Mouse (Mus musculus) megakaryocyte progenitor cell, adult 5-6 weeks (primary cell): ENCODE measurements around the gene Hils1. TPM values are rescaled to one million over a fixed set of nuclear protein-coding genes. Genes with fewer than 3 reads are reported as not detected.
"Not testable (repeated sequence)": the region's sequence is repeated elsewhere in the genome, so short reads cannot be mapped to it uniquely, and the experiment has no call there.

Experiments
- ATAC-seq: replicated peaks from 2 replicates; pipeline ENCODE4 v1.8.0; 2016; ENCODE audit warnings: mild to moderate bottlenecking, moderate TSS enrichment, inconsistent platforms; ENCODE audit not compliant: poor library complexity
- total RNA-seq, 2 experiments: library from RNA; stranded (forward) in 1 of 2; stranded (reverse) in 1 of 2; fragments of 157-497, 149-512 nt in 1 of 2; fragments of 200-1000 nt in 1 of 2; gene quantifications; 2 replicates each; pipeline versions ENCODE4 v1.2.3 to v1.2.4; 2015 to 2017

Hils1 gene
- total RNA-seq, 2 experiments from 2014 or later = not detected

DNA sequence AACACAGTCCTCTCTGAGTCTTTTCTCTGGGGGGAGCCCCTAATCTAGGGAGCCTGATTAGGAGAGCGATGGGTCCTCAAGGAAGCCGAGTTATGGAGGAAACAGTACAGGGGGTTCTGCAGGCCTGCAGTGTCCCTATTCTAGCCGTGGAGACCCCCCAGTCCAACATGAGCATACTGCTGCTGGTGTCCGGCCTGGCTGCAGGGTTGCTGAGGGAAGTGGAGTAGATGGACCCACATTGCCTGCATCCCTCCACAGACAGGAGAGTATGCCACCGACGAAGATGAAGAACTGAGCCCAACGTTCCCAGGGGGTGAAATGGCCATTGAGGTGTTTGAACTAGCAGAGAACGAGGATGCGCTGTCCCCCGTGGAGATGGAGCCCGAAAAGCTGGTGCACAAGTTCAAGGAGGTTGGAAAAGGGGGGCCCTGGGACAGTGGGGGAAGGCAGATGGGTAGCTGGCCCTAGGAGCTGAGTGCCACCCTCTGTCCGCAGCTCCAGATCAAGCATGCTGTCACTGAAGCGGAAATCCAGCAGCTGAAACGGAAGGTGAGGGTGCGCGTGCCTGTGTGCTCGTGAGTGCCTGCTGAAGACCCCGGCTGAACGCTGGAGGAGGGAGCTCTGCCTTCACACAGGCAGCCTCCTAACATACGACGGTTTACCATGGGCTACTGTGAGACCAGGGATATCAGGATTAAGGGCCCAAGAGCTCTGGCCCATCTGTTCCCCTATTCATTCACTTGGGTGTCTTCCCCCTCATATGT is 34.4 kb downstream of the Hils1 start:
- ATAC-seq = no peak

DNA sequence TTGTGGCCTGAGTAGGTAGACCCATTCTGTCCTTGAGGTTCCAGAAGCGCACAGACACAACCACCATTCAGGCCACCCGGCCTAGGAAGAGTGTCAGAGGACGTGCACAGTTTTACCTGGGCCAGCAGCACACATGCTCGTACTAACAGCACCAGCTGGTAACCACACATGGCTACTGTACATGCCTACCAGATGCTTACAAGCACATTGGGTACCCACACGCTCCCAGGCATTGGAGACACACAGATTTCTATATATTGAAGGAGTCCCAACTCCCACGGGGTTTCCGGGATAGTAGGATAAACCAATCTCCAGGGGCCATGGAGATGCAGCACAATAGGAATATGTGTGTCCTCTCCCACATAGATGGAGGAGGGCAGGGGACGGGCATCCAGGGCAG is 35.3 kb downstream of the Hils1 start:
- ATAC-seq = no peak

DNA sequence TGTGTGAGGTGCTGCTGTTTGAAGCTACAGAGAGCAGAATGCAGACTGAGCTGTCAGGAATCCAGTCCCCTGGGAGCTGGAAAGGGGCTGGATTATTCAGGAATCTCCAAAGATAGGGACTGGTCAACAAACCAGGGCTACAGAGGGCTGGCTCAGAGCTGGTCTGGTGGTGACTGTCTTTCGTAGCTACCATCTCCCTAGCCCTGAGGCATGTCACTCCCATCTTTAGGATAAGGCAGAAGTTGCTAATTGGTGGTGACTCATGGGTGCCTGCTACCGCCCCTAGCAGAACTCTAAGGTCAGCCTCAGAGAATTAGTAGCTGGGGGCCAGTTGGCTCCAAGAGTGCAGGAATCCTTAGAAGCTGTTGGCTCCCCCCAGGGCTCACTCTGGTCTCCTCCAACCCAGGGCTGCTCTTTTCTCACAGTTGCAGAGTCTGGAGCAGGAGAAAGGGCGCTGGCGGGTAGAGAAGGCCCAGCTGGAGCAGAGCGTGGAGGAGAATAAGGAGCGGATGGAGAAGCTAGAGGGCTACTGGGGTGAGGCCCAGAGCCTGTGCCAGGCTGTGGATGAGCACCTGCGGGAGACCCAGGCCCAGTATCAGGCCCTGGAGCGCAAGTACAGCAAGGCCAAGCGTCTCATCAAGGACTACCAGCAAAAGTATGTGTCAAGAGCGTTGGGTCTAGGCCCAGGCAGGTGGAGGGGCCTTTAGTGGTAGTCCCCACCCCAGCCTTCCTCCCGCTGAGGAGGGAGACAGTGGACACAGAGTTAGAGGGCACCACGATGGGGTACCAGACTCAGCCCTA is 36.9 kb downstream of the Hils1 start:
- ATAC-seq = no peak

GRCm38 (mm10) chr11:95004937-95005198 is 37.5 kb downstream of the Hils1 start:
- ATAC-seq = no peak

DNA sequence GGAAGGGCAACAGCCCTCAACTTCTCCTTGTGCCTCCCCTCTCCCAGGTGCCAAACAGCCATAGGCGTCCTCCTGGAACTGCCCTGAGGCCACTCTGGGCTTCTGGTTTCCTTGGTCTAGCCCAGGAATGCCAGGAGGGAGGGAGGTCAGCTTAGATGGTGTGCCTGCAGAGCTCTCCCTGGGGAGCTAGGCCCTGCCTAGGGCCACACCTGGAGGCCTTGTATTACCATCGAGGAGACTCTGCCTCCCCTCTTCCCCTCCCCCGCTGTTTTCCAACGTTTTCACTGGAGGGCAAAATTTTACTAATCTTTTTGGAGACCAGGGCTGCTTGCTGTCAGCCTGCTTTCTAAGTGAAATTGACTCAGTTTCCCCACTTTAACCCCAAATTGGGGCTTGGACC is 38.6 kb downstream of the Hils1 start:
- no peak for ATAC-seq

DNA sequence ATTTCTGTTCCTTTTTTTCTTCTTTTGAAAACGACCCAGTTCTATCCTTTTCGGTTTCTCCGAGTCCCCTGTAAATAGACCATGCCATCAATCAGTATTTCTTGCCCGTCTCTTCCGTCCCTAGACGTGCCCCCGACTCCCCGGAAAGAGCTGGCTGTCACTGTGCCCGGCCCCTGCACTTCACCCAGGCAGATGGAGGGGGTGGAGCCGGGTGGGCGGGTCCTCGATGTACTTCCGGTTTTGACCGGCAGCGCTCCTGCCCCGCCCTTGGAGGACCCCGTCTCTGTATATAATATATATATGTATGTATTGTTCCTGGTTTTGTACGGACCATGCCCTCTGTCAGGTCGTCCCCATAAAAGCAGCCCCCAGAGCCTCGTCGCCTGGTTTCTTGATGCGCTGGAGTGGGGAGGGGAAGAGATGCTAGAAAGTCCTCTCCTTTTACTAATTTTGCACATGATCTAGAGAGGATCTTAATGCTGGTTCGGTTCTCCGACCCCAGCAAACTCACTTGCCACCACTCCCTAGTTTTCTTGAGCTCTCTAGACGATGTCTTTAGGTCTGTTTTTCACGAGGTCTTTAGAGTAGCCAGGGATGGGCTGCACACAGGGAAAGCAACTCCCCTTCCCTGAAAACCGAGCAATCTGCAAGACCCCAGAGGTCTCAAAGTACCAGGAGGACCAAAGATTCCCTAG is 39.3 kb downstream of the Hils1 start:
- peak; percentile 47 for ATAC-seq

DNA sequence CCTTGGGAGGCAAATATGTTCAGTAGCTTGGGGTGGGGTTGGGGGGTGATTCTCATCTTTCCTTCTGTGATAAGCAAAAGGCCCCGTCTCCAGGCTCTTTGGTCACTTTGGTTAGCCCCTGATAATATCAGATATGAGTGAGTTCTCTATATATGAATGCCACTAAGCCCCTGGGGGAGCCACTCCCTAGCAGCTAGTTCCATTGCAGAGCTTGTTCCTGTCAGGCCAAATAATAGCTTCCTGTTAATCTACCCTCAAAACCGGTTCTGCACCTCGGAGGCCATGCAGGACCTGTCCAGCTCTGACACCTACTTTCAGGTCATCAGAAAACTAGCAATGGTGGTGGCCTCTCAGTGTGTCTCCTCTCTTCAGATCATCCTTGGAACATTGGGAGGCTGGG is 40.0 kb downstream of the Hils1 start:
- ATAC-seq = no peak

GRCm38 (mm10) chr11:95008661-95009628 is 41.6 kb downstream of the Hils1 start:
- no peak for ATAC-seq

DNA sequence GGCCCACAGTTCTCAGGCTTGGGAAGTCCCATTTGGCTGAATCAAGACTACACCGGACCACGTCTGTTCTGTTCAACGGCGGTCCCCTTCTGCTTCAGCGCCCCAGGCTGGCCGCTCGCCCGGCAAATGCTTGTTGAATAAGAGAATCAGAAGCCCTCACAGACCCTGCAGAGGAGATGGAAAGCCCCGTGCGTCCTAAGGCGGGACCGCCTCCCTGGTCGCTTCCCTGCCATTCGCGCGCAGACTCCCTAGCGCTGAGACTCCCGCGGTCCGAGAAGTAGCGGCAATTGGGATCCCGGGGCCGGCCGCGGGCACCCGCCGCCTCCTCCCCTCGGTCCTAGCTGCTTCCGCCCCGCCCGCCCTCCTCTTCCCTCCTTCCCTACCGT is 42.2 kb downstream of the Hils1 start, which contains the start of gene Samd14:
Samd14 (plus strand) TSS at position 251 of the 386 bp plus-strand sequence.
- ATAC-seq = peak; percentile 27

DNA sequence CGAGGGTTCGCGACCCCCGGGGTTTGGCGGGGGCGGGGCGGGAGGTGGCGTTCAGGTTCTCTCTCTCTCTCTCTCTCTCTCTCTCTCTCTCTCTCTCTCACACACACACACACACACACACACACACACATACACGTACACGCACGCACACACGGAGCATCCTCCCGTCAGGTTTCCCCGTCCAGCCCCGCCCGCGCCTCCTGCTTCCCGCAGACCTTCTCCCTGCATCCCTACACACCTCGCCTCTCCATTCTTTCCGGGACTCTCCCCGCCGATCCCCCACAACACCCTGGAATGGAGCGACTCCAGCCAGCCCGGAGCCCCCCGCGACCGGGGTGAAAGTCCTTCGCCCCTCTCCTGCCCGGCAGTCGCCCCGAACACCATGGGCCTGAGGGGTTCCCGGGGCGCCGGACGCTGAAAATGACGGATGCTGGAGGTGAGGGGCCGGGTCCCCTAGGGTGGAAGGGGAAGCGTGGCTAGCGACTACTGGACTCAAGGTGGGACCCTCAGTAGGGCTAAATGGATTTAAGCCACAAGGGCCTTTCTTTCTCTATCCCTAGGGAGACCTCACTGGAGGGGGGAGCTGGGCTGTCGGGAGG is 42.8 kb downstream of the Hils1 start:
- ATAC-seq = no peak

DNA sequence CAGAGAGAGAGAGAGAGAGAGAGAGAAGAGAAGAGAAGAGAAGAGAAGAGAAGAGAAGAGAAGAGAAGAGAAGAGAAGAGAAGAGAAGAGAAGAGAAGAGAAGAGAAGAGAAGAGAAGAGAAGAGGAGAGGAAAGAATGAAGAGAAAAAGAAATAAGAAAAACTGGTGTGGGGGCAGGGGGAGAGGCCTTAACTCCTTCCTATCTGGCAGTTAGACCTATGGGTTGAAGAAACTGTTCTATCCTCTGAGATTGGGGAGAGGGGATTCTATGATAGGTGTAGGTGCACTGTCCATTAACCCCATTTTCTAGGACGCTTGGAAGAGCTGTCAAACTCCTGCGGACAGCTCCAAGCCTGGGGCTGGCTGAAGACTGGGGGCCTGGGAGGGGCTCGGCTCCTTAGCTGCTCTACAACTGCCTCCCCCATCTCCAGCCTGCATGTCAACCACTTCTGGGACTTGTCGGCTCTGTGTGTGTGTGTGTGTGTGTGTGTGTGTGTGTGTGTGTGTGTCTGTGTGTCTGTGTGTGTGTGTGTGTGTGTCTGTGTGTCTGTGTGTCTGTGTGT is 43.5 kb downstream of the Hils1 start:
- not testable (repeated sequence) for ATAC-seq

DNA sequence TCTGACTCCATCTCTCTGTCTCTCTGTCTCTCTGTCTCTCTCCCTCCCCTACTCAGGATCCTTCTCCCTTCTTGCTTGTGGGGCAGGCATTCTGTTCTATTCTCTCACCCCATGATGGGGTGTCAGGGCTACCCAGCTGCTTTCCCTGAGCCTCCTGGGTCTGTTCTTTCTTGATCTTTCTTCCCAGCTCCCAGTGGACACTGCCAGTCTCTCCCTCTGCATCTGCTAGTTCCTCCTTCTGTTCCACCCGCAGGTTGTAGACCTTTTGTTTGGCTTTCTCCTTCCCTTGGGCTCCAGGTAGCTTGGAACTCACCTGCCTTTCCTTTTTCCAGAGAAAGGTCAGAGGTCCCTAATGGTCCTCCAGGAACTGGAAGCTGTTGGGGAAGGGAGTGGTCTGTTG is 44.0 kb downstream of the Hils1 start:
- ATAC-seq = no peak

DNA sequence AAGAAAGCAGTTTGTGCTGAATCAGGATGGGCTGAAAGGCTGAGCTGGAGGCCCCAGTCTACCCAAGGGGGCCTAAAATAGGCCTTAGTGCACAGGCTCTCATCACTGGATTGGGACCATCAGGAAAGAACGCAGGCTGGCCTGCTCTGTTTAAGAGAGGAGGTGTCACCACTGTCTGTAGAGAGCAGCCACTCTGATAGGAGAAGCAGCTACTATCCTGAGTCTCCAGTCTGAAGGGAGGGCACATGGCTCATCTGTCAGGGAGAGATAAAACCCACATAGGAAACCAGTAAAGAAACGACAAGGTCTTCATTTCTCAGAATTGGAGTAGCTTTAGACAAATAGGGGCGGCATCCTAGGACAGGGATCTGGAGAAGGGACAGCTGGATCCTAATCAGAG is 44.7 kb downstream of the Hils1 start:
- peak; percentile 83 for ATAC-seq

GRCm38 (mm10) chr11:95012487-95012886 is 45.1 kb downstream of the Hils1 start:
- no peak for ATAC-seq

- ATAC-seq = no peak
These were observed 48.1 kb downstream of the Hils1 start for GRCm38 (mm10) chr11:95015484-95015883.

Other genes with a start within 250 kb of the Hils1 start
- gene Cdc34b, start 225.8 kb upstream of the Hils1 start, total RNA-seq (2015) = not detected in 2 replicates
- not detected in 2 replicates for gene Cdc34b, start 225.8 kb upstream of the Hils1 start, total RNA-seq (2017)
- gene Tmem92, start 184.9 kb upstream of the Hils1 start, total RNA-seq (2015) = not detected in 2 replicates
- not detected in 2 replicates for gene Tmem92, start 184.9 kb upstream of the Hils1 start, total RNA-seq (2017)
- not detected in 2 replicates for gene Col1a1, start 31.4 kb upstream of the Hils1 start, total RNA-seq (2015)
- gene Col1a1, start 31.4 kb upstream of the Hils1 start, total RNA-seq (2017) = 0.07 TPM in 1 of 2 replicates, not detected in the other
- gene Sgca, start 8.7 kb downstream of the Hils1 start, total RNA-seq (2015) = not detected in 2 replicates
- gene Sgca, start 8.7 kb downstream of the Hils1 start, total RNA-seq (2017) = not detected in 2 replicates
- 43.9 and 46.6 TPM in 2 replicates for gene Ppp1r9b, start 23.4 kb downstream of the Hils1 start, total RNA-seq (2015)
- 81.9 and 107 TPM in 2 replicates for gene Ppp1r9b, start 23.4 kb downstream of the Hils1 start, total RNA-seq (2017)
- gene Samd14, start 42.3 kb downstream of the Hils1 start, total RNA-seq (2015) = 2.3 and 6.1 TPM in 2 replicates
- gene Samd14, start 42.3 kb downstream of the Hils1 start, total RNA-seq (2017) = 0.92 and 2.6 TPM in 2 replicates
- 4.2 and 4.8 TPM in 2 replicates for gene Pdk2, start 73.8 kb downstream of the Hils1 start, total RNA-seq (2015)
- gene Pdk2, start 73.8 kb downstream of the Hils1 start, total RNA-seq (2017) = 0.71 and 1.4 TPM in 2 replicates
- gene Itga3, start 109.2 kb downstream of the Hils1 start, total RNA-seq (2015) = 1.1 TPM in 1 of 2 replicates, not detected in the other
- 0.03 TPM in 1 of 2 replicates, not detected in the other for gene Itga3, start 109.2 kb downstream of the Hils1 start, total RNA-seq (2017)
- not detected in 2 replicates for gene Dlx3, start 152.5 kb downstream of the Hils1 start, total RNA-seq (2015)
- gene Dlx3, start 152.5 kb downstream of the Hils1 start, total RNA-seq (2017) = not detected in 2 replicates
- gene Dlx4, start 178.7 kb downstream of the Hils1 start, total RNA-seq (2015) = not detected in 2 replicates
- gene Dlx4, start 178.7 kb downstream of the Hils1 start, total RNA-seq (2017) = not detected in 2 replicates